Mouse (Mus musculus) limb, embryonic 11.5 days (tissue): ENCODE data around the gene Pofut1. TPM values are rescaled to one million over a fixed set of nuclear protein-coding genes. Genes with fewer than 3 reads are reported as not detected.

Source experiments
- ATAC-seq: fragments of 200-750 bp; cut with Nextera tagmentation; 2 replicates; pipeline ENCODE4 v1.8.0; 2017; ENCODE audit warnings: low read depth; ENCODE audit not compliant: insufficient number of reproducible peaks, low FRiP score, low TSS enrichment
- DNase-seq: peaks from one replicate; pipeline ENCODE4 v3.0.0-alpha.2; 2015; ENCODE audit warnings: low spot score
- H3K27ac ChIP-seq: fragments of 300-500 bp; sonication (generic); replicated peaks from 2 replicates; pipeline ENCODE4 v1.5.1; 2014; ENCODE audit warnings: low read depth, mild to moderate bottlenecking, low read length
- H3K27me3 ChIP-seq: fragments of 300-500 bp; sonication (generic); 2 replicates; pipeline ENCODE4 v1.6.1; 2014; ENCODE audit warnings: mild to moderate bottlenecking, low read length, mixed read lengths; ENCODE audit not compliant: control insufficient read depth, insufficient read depth
- H3K36me3 ChIP-seq: fragments of 300-500 bp; sonication (generic); 2 replicates; pipeline ENCODE4 v1.6.1; 2014; ENCODE audit warnings: mild to moderate bottlenecking, low read length, moderate library complexity, mixed read lengths; ENCODE audit not compliant: control insufficient read depth, insufficient read depth
- H3K4me1 ChIP-seq: fragments of 300-500 bp; sonication (generic); 2 replicates; pipeline ENCODE4 v1.6.1; 2014; ENCODE audit warnings: low read length, mixed read lengths; ENCODE audit not compliant: control insufficient read depth, insufficient read depth
- H3K4me2 ChIP-seq: fragments of 300-500 bp; sonication (generic); 2 replicates; pipeline ENCODE4 v1.6.1; 2014; ENCODE audit warnings: low read depth, mild to moderate bottlenecking, moderate library complexity; ENCODE audit not compliant: severe bottlenecking
- H3K4me3 ChIP-seq: fragments of 300-500 bp; sonication (generic); 2 replicates; pipeline ENCODE4 v1.5.1; 2014; ENCODE audit warnings: low read depth, low read length
- H3K9ac ChIP-seq: fragments of 300-500 bp; sonication (generic); 2 replicates; pipeline ENCODE4 v1.6.1; 2014; ENCODE audit warnings: mild to moderate bottlenecking, low read length
- H3K9me3 ChIP-seq: fragments of 300-500 bp; sonication (generic); 2 replicates; pipeline ENCODE4 v1.6.1; 2016; ENCODE audit warnings: low read length; ENCODE audit not compliant: control insufficient read depth
- WGBS: fragments of 180-500 bp; shearing (Covaris S2); extraction: QIAGEN DNeasy Blood & Tissue Kit; methylation state at CpG from one replicate; pipeline ENCODE4 v1.1.7; 2014; 5-methylcytosine and 5-hydroxymethylcytosine counted together
- polyA plus RNA-seq: library from polyadenylated mRNA; unstranded; fragments of >200 nt; fragmentation: Nextera tagmentation; extraction: Ambion mirVana; gene quantifications from 2 replicates; pipeline ENCODE4 v1.2.1, GENCODE M21; 2014

The Pofut1 gene
- polyA plus RNA-seq, 1 experiment from 2014 or later = 7.3 TPM

- ATAC-seq (no peak), DNase-seq (no peak)
- Histone ChIP-seq H3K4me3 (no peak overlapping the region), H3K9me3 (no peaks in the 10 kb centered on the region), H3K4me1 (no peaks in the 10 kb centered on the region), H3K4me2 (no peak overlapping the region), H3K27me3 (no peaks in the 10 kb centered on the region), H3K36me3 (no peaks in the 10 kb centered on the region), H3K27ac (no peak overlapping the region), H3K9ac (no peak overlapping the region)
- 83% methylated on average over 6 of the region's 6 CpGs for WGBS
These were observed 42.6 kb downstream of the Pofut1 start for GRCm38 (mm10) chr2:153283919-153284318.

DNA sequence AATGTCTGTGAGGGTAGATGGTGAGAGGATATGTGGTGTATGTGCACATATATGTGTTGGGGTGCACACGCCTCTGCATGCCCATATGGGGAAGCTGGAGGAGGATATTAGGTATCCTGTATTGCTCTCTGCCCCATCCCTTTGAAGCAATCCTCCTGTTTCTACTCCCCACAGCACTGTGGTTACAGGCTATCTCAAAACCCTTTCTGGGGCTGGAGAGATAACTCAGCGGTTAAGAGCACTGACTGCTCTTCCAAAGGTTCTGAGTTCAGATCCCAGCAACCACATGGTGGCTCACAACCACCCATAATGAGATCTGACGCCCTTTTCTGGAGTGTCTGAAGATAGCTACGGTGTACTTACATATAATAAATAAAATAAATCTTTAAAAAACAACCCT lies 45.2 kb downstream of the Pofut1 start:
- Histone ChIP-seq H3K27me3 (no peaks in the 10 kb centered on the region), H3K4me2 (no peak overlapping the region), H3K9me3 (no peaks in the 10 kb centered on the region), H3K36me3 (no peaks in the 10 kb centered on the region), H3K9ac (no peak overlapping the region), H3K4me3 (no peak overlapping the region), H3K4me1 (peaks cover 5% of the 10 kb centered on the region; the same call in 1 of the 2 replicates), H3K27ac (no peak overlapping the region)
- 92% methylated on average over 4 of the region's 4 CpGs for WGBS
- no peak for ATAC-seq
- DNase-seq = no peak

DNA sequence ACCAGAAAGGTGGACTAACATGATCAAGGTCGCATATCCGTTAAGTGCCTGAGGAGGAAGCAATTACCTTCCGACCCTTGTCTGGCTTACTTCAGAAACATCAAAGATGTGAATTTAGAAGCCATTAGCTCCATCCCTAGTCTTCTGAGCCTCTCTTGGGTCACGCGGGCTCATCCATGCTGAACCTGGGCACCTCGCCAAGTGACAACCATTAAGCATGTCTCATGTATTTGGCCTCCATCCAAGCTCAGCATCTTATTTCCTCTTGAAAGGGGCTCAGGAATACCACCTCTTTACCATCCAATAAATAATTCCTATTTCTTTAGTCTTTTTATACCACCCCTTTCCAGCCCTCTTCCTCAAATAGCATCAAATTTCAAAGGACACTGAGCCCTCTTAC lies 46.5 kb downstream of the Pofut1 start:
- WGBS = 43% methylated on average over 6 of the region's 6 CpGs
- Histone ChIP-seq H3K4me1 (peaks cover 10% of the 10 kb centered on the region; the same call in 1 of the 2 replicates), H3K36me3 (no peaks in the 10 kb centered on the region), H3K27me3 (no peaks in the 10 kb centered on the region), H3K27ac (no peak overlapping the region), H3K4me2 (no peak overlapping the region), H3K9ac (no peak overlapping the region), H3K9me3 (no peaks in the 10 kb centered on the region), H3K4me3 (no peak overlapping the region)
- ATAC-seq (no peak), DNase-seq (no peak)

GRCm38 (mm10) chr2:153290938-153291928 lies 49.9 kb downstream of the Pofut1 start, which contains the start of gene Kif3b:
TSS of gene Kif3b (plus strand) at chr2:153291413.
- peak; percentile 89 for ATAC-seq
- under 1% methylated on average over 63 of the region's 63 CpGs for WGBS

GRCm38 (mm10) chr2:153292305-153292861 lies 51.0 kb downstream of the Pofut1 start:
- ATAC-seq (no peak), DNase-seq (peak; percentile 45)
- WGBS = 48% methylated on average over 7 of the region's 7 CpGs
- H3K27ac ChIP-seq = no peak overlapping the region
- H3K4me1 ChIP-seq = peaks cover 10% of the 10 kb centered on the region; the same call in 1 of the 2 replicates
- H3K9me3 ChIP-seq = no peaks in the 10 kb centered on the region
- H3K27me3 ChIP-seq = no peaks in the 10 kb centered on the region
- peak overlapping the region; percentile 84 for H3K4me2 ChIP-seq
- H3K9ac ChIP-seq = no peak overlapping the region
- no peaks in the 10 kb centered on the region for H3K36me3 ChIP-seq
- peak overlapping the region; percentile 98; the same call in 1 of the 2 replicates for H3K4me3 ChIP-seq

More at GRCm38 (mm10) chr2:153290938-153291928, 49.9 kb downstream of the Pofut1 start, which contains the start of gene Kif3b:
- peak; percentile 93 for DNase-seq
- Histone ChIP-seq H3K4me3 (peak within 1 kb of the TSS; percentile 98), H3K9me3 (no peaks in the 10 kb centered on the region), H3K4me1 (peaks cover 10% of the 10 kb centered on the region; the same call in 1 of the 2 replicates), H3K4me2 (peak within 1 kb of the TSS; percentile 84), H3K27ac (no peak within 1 kb of the TSS), H3K27me3 (no peaks in the 10 kb centered on the region), H3K9ac (peak within 1 kb of the TSS; percentile 84), H3K36me3 (no peaks in the 10 kb centered on the region)

DNA sequence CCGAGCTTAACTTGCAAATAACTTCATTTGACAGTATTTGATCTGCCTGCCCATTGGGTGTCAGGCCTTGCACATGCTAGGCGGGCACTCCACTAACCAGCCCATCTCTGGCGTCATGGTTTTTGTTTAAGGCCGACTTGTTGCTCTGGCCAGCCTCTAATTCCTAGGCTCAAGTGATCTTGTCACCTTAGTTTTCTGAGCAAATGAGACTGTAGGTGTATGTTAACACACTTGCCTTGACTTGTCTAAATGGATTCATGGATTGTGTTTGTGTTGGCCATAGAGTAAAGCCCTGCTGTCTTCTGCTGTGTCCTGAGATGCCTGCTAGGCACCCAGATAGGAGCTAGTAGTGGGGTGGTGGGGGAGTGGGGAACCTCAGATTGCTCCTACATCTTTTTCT lies 53.9 kb downstream of the Pofut1 start:
- Histone ChIP-seq H3K9ac (no peak overlapping the region), H3K4me1 (peaks cover 10% of the 10 kb centered on the region; the same call in 1 of the 2 replicates), H3K27me3 (no peaks in the 10 kb centered on the region), H3K4me3 (no peak overlapping the region), H3K36me3 (no peaks in the 10 kb centered on the region), H3K4me2 (no peak overlapping the region), H3K9me3 (no peaks in the 10 kb centered on the region), H3K27ac (no peak overlapping the region)
- ATAC-seq (no peak), DNase-seq (no peak)
- 84% methylated on average over 4 of the region's 4 CpGs for WGBS

DNA sequence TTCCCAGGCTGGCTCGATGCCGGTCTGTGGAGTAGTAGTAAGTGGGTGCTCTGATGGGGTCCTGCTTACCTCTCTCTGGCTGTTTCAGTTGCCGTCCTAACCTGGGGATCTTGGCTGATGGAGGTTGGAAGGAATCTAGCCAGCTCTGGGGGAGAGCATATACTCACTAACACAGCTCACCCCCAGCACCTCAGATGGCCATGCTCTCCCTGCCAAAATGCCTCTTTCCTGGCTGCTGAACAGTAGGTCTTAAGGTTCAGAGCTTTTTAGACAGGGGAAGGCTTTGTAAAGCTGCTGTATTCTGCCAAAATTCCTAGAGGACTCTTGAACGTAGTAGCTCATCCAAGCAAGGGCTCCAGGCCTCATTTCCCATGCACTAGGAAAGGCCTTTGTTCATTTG lies 56.4 kb downstream of the Pofut1 start:
- 87% methylated on average over 4 of the region's 4 CpGs for WGBS
- no peaks in the 10 kb centered on the region for H3K4me1 ChIP-seq
- ATAC-seq = no peak

DNA sequence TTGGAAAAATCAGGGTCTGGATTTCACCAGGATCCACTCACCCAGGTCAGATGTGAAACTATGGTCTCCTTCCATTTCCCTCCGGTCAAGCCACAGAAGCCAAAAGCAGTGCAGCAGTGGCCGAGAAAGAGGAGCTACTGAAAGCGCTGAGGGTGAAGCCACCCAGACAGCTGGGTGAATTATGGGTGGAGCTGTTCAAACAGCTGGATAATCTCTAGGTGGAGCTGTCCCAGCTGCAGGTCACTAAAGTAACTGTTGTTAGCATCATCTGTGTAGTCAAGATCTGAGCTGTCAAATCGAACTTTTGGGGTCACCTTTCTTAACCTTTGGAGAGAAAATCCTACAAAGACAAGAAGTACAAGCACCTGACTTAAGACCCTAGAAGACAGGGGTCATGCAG lies 57.1 kb downstream of the Pofut1 start:
- DNase-seq (no peak), ATAC-seq (no peak)
- no peaks in the 10 kb centered on the region for H3K9me3 ChIP-seq
- H3K27me3 ChIP-seq = no peaks in the 10 kb centered on the region
- H3K4me2 ChIP-seq = no peak overlapping the region
- H3K36me3 ChIP-seq = no peaks in the 10 kb centered on the region
- H3K4me1 ChIP-seq = no peaks in the 10 kb centered on the region
- H3K4me3 ChIP-seq = no peak overlapping the region
- H3K27ac ChIP-seq = no peak overlapping the region
- WGBS = 57% methylated on average over 4 of the region's 4 CpGs
- no peak overlapping the region for H3K9ac ChIP-seq

More for the DNA sequence above, 56.4 kb downstream of the Pofut1 start:
- Histone ChIP-seq H3K9ac (no peak overlapping the region), H3K27ac (no peak overlapping the region), H3K27me3 (no peaks in the 10 kb centered on the region), H3K4me3 (no peak overlapping the region), H3K4me2 (no peak overlapping the region), H3K9me3 (no peaks in the 10 kb centered on the region), H3K36me3 (no peaks in the 10 kb centered on the region)
- no peak for DNase-seq
